Mouse (Mus musculus) thymus, adult 2 months (tissue): ENCODE results near the gene Faah.

Experiments used
- CTCF ChIP-seq: fragments of 200-500 bp; IDR thresholded peaks from 2 replicates; pipeline ENCODE4 v1.5.1; 2012; ENCODE audit warnings: mild to moderate bottlenecking, control low read depth, low read length, moderate library complexity, borderline replicate concordance; ENCODE audit not compliant: control insufficient read depth, poor library complexity, insufficient read depth; ENCODE audit errors: extremely low read depth
- POLR2A ChIP-seq: fragments of 200-500 bp; IDR thresholded peaks from 2 replicates; pipeline ENCODE4 v1.6.1; 2012; ENCODE audit warnings: mild to moderate bottlenecking, low read length, control low read depth, moderate library complexity; ENCODE audit not compliant: control insufficient read depth, poor library complexity, insufficient read depth; ENCODE audit errors: extremely low read depth

GRCm38 (mm10) chr4:116048130-116048920 lies 30.6 kb upstream of the Faah start:
- TF ChIP-seq CTCF (no peak), POLR2A (no peak)
